Mouse (Mus musculus) Muller cell, postnatal 12 days (primary cell): ENCODE measurements at regions not wholly inside any gene's neighbourhood (a gene's known extent, or its start where the extent isn't known, plus 50 kb on each side); places are given as distances from the start of the nearest gene placed in this dataset.

Source experiments
- DNase-seq: peaks from one replicate; pipeline ENCODE4 v3.0.0-alpha.2; 2015; ENCODE audit errors: inconsistent ontology term

DNA sequence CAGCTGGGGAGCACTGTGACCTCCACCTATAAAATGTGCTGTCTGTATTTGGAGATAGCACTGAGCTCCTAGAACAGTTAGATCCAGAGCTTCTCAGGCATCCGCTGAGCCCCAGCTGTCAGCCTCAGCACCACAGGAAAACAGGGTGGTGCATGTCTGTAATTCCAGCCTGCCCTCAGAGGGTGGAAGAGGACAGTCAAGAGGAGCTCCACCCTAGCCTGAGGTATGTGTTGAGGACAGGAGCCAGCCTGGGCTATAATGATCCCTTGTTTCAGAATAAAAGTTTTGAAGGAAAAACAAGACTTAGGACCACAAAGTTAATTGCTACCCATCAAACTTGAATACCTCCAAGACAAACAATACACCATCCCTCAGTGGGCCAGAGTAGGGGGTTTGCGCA lies 139.8 kb upstream of the Gm765 start:
- DNase-seq = no peak

DNA sequence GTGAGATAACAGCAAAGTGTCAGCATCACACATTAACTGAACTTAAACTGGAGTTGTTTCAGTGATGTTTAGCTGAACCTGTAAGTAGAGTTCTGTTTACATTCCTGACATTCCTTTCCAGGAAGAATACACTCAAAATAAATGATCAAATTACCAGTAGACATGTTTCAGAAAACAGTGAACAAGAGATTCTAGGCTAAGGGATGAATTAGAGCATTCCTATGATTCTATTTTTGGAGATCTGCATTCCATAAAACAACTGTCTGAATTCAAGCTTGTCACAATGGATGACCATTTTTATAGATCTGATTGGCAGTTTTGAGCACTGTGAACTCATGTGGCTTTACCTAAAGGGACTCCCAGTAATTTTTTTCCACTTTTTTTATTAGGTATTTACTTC lies 125.0 kb upstream of the Gm765 start:
- peak; percentile 89 for DNase-seq

DNA sequence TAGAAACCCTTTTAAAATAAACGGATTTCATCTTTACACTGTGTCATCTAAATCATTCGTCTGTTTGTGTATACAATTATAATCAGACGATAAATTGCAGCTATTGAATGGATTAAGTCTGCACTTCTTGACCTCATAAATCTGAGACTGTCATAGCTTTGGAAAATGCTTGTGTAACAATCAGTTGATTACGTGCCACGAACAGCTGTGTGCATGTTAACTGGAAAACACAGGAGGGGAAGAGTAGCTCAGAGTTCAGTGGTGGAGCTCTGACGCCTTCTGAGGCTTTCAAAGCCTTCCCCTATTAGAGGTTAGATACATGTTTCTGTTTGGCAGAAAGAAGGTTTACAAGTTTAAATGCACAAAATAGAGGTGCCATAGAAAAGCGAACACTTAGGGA lies 109.7 kb upstream of the Gm765 start:
- DNase-seq = no peak

DNA sequence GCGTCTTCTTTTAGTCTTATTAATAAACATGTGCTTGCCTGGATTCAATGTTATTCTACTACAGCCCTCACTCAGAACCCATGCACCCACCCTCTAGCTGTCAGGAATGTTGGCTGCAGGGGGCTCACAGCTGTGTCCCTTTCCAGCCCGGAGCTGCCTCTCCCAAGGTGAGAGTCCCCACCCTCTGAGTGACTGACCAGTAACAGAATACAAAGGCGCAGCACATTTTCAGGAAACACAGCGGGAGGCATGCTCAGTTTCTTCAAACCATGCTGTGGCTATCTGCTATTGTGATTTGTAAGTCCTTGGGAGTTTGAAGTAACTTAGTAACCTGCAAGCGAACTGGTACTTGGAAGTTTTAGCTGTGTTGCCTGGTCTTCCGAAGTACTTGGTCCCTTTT lies 93.1 kb upstream of the Gm765 start:
- no peak for DNase-seq

DNA sequence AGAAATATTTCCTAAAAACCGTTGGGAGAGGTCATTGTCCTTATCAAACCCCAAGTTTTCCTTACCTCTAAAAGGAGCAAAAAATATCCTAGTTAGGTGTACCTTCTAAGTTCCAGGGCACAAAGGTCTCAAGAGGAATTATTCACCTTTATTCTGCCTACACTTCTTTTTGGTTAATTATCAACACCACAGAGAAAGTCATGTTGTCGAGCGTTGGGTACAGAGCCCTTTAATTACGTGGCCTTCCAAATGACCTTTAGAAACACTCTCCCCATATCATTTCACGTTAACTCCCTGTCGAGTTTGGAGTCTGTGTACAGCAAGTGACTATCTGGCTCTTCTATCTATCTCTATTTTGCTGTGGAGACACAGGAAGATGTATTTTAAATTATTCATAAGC lies 90.7 kb upstream of the Gm765 start:
- DNase-seq = no peak

DNA sequence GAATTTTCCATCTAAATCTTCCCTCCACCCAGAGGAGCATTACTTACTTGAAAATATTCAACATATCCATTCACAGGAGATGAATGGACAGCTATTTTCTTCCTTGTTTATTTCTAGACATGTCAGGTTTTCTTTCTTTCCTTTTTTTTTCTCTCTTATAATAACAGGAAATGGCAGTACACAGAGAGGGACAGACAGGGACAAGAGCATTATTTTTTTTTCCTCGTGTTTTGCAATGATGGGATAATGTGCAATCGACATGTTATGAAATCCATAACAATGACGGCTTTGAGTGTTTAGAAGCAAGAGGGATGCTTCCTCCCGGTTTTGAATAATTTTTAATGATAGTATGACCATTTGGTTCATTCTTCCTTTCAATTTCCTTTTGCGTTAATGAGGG lies 86.6 kb upstream of the Gm765 start:
- no peak for DNase-seq

DNA sequence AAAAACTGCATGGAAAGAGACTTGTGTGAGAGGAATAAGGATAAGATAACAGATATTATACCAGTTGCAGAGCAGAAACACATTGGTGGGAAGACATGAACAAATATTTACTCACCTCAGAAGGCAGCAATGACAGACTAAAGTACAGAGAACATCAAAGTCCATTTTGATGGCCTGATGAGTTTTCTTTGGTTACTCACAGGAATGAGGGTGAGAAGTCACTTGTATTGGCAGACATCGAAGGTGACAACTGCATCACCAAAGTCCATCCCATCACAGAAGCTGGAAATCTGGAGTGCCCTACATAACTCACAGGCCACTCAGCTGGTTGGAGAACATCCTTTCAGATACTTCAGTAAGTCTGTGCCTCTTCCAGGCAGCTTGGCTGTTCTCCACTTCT lies 60.1 kb upstream of the Gm765 start:
- no peak for DNase-seq

DNA sequence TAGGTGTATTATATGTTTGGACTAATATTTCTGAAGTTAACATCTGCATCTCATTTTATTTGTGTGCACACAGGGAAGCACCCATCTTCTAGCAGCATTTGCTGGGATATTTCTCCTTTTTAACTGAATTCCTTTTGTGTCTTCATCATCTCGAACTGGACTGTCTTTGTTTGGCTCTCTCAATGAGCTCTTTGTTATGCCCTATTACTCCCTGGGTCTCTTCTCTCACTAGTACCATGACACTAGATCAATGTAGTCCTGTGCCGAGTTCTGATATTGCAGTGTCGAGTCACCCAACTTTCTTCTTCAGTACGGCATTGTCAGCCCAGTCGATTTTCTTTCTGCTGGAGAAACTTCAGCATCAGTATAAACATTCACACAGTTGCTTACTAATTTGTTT lies 52.0 kb upstream of the Gm765 start:
- DNase-seq = peak; percentile 10
